Mouse (Mus musculus) layer of hippocampus, postnatal 10 days (tissue): ENCODE measurements around the gene Zfp2. TPM values are rescaled to one million over a fixed set of nuclear protein-coding genes. Genes with fewer than 3 reads are reported as not detected.

Experiments
- DNase-seq, 2 experiments: peaks; one replicate each; pipeline ENCODE4 v3.0.0; 2021; ENCODE audit warnings: low spot score in 2 of 2
- total RNA-seq, 2 experiments: library from RNA; stranded (reverse); gene quantifications; 2 replicates each; pipeline ENCODE4 v1.2.3; 2021

Zfp2 gene
- total RNA-seq, 2 experiments from 2014 or later = 18.6 to 21.7 TPM

- no peak for DNase-seq
These were observed 32.2 kb downstream of the Zfp2 start for GRCm38 (mm10) chr11:50883756-50884155.

GRCm38 (mm10) chr11:50878641-50879040, 37.3 kb downstream of the Zfp2 start:
- DNase-seq = no peak

GRCm38 (mm10) chr11:50850989-50851601, 64.9 kb downstream of the Zfp2 start:
- DNase-seq = no peak

- DNase-seq = no peak
These were observed 65.7 kb downstream of the Zfp2 start, which contains the start of gene Grm6 for GRCm38 (mm10) chr11:50850177-50850735. Grm6 (plus strand) TSS chr11:50850685.

- no peak for DNase-seq
These were observed 66.7 kb downstream of the Zfp2 start for GRCm38 (mm10) chr11:50849310-50849709.

Other genes with a start within 250 kb of the Zfp2 start
- gene Zfp354c, start 88.4 kb downstream of the Zfp2 start, total RNA-seq = 10 to 100 TPM; 59.8 to 66.1 TPM
- gene Zfp879, start 74.6 kb downstream of the Zfp2 start, total RNA-seq = 1 to 10 TPM; 4.6 to 4.7 TPM
- gene Grm6, start 65.5 kb downstream of the Zfp2 start, total RNA-seq = not detected
- gene Zfp454, start 28.5 kb downstream of the Zfp2 start, total RNA-seq = 1 to 10 TPM; 7.0 to 7.1 TPM
- gene Zfp354b, start 15.5 kb upstream of the Zfp2 start, total RNA-seq = 1 to 10 TPM; 4.9 to 6.2 TPM
- not detected for gene 4933414I15Rik, start 27.6 kb upstream of the Zfp2 start, total RNA-seq
- not detected for gene Prop1, start 37.6 kb upstream of the Zfp2 start, total RNA-seq
- not detected for gene Olfr1378, start 50.4 kb upstream of the Zfp2 start, total RNA-seq
- gene Olfr1377, start 65.8 kb upstream of the Zfp2 start, total RNA-seq = not detected
- gene Olfr51, start 87.4 kb upstream of the Zfp2 start, total RNA-seq = not detected
- not detected for gene Olfr54, start 98.1 kb upstream of the Zfp2 start, total RNA-seq
- gene Olfr1375, start 131.9 kb upstream of the Zfp2 start, total RNA-seq = not detected
- gene Zfp354a, start 143.1 kb upstream of the Zfp2 start, total RNA-seq = 10 to 100 TPM in 1 of 2 experiments, 1 to 10 TPM in 1; 9.0 to 10.0 TPM